Mouse (Mus musculus) stomach, postnatal 0 days (tissue): ENCODE results near the gene Nkpd1.

Source experiments
- CTCF ChIP-seq: IDR thresholded peaks from 2 replicates; pipeline ENCODE4 v1.5.1; 2016; ENCODE audit warnings: antibody characterized with exemption, low read depth, mild to moderate bottlenecking, moderate library complexity
- EP300 ChIP-seq: optimal IDR thresholded peaks from 2 replicates; pipeline ENCODE3; 2016; ENCODE audit warnings: antibody characterized with exemption

DNA sequence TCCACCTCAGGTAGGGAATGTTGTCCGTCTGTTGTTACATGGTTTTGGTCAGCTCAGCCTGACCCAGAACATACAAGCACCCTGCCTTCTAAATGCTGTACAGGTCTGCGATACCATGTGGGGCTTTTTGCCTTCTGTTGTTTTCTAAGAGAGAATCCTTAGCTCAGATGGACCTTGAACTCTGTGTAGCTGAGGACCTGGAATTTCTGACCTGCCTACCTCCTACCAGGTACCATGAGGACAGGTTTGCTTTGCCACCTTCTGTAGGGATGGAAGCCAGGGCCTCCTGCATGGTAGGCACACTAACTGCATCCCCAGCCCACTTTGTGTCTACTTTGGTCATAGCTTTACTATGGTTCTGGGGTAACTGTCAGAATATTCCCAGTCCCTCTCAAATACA lies 48.2 kb downstream of the Nkpd1 start:
- TF ChIP-seq CTCF = no peak
- TF ChIP-seq EP300 = no peak
